Mouse (Mus musculus) liver, adult 2 months (tissue): Measurements from ENCODE around the gene Gast.
A peak's percentile ranks its signal among the peaks of the same experiment; 100 is the strongest.

Source experiments
- CTCF ChIP-seq: fragments of 200-500 bp; IDR thresholded peaks from 2 replicates; pipeline ENCODE4 v1.5.1; 2011; ENCODE audit warnings: low read depth, low read length, control low read depth
- POLR2A ChIP-seq: fragments of 200-500 bp; IDR thresholded peaks from 2 replicates; pipeline ENCODE4 v1.6.1; 2011; ENCODE audit warnings: low read length, control low read depth; ENCODE audit not compliant: insufficient read depth; ENCODE audit errors: extremely low read depth

GRCm38 (mm10) chr11:100352076-100352857 is 18.1 kb downstream of the Gast start:
- no peak for TF ChIP-seq POLR2A
- TF ChIP-seq CTCF: peak; percentile 72
